Mouse (Mus musculus) frontal cortex, postnatal 25 days (tissue): ENCODE measurements around the gene Mlf1.

Experiments used
- DNase-seq, 2 experiments: peaks; one replicate each; pipeline ENCODE4 v3.0.0; 2022; ENCODE audit warnings: low spot score in 2 of 2

Gene Mlf1

DNA sequence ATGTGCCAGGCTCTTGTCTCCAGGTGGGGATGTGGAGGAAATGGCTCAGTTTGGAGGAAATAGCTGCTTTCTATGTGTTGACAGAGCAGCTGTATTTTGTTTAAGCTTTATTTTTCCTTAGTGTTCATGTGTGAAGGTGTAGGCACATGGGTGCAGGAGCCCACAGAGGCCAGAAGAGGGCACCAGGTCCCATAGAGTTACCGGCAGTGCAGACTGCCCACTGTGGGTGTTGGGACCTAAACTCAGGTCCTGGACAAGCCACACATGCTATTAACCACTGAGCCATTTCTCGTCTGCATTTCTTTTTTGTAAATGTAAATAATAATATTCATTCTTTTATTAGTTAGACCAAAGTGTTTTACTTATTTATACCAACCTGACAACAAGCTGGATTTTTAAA, 73.2 kb downstream of the Mlf1 start:
- no peak for DNase-seq
